Mouse (Mus musculus) left cerebral cortex, postnatal 4 days (tissue): ENCODE results near the gene Birc3. TPM values are rescaled to one million over a fixed set of nuclear protein-coding genes. Genes with fewer than 3 reads are reported as not detected.

Experiments used
- DNase-seq: peaks from one replicate; pipeline ENCODE4 v3.0.0-alpha.2; 2022
- intact Hi-C: fragments of 180-260 bp; cut with DNase I; formaldehyde crosslinking; loops from one replicate; pipeline ENCODE4 v1.15.1; 2025
- total RNA-seq, 2 experiments: library from RNA; stranded (reverse); gene quantifications; 2 replicates each; pipeline ENCODE4 v1.2.3; 2021

Gene Birc3
- total RNA-seq, 2 experiments from 2014 or later: 1.8 to 3.4 TPM

- no peak for DNase-seq
- intact Hi-C loops: no loop called here
Observed at GRCm38 (mm10) chr9:7829531-7830528, 43.2 kb downstream of the Birc3 start.

DNA sequence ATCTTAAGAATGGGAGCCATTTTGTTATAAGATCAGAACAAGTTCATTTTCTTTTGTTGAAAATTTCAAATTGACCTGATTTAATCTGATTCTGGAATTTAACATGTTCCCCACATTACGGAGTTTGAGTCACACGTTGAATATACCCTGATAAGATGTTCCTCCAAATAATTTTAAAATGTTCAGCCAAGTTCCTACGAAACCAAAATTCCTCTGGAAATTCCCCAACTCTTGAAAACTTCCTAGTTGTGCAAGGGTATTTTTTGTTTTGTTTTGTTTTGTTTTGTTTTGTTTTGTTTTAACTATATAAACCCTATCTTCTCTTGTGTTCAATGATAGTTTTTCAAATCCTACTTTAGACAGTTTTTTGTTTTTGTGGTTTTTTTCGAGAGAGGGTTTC is 44.3 kb downstream of the Birc3 start:
- intact Hi-C loops: no loop called here
- DNase-seq: no peak

GRCm38 (mm10) chr9:7824916-7825315 is 48.1 kb downstream of the Birc3 start:
- intact Hi-C loops: no loop called here
- DNase-seq: no peak

DNA sequence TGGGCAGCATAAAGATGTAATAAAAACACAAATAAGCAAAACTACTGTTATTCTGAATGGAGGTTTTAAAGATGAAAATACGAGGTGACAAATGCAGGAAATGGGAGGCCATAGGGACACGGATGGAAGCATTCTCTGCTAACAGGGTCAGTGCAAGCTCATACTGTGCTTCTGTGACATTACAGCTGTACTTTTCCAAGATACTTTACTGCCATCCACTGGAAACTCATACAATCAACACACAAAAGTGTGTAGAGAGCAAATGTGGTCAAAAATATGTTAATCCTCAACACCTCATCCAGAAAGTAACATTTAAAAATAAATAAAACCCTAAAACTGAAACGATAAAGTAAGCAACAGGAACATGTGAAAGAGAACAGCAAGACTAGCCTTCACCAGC is 50.2 kb downstream of the Birc3 start:
- intact Hi-C loops: no loop called here
- no peak for DNase-seq

GRCm38 (mm10) chr9:7805101-7805506 is 67.9 kb downstream of the Birc3 start:
- intact Hi-C loops: no loop called here
- no peak for DNase-seq

Other genes with a start within 250 kb of the Birc3 start
- not detected for gene Mmp20, start 245.0 kb downstream of the Birc3 start, total RNA-seq
- not detected for gene Mmp7, start 181.1 kb downstream of the Birc3 start, total RNA-seq
- 10 to 100 TPM in 1 of 2 experiments, 1 to 10 TPM in 1; 9.6 to 10.1 TPM for gene Tmem123, start 109.1 kb downstream of the Birc3 start, total RNA-seq
- gene Birc2, start 36.1 kb downstream of the Birc3 start, total RNA-seq: 10 to 100 TPM; 28.1 to 30.5 TPM
- gene Yap1, start 131.4 kb upstream of the Birc3 start, total RNA-seq: 10 to 100 TPM; 12.0 to 14.7 TPM
- 10 to 100 TPM in 1 of 2 experiments, 1 to 10 TPM in 1; 8.1 to 10.8 TPM for gene Cfap300, start 169.6 kb upstream of the Birc3 start, total RNA-seq